Mouse (Mus musculus): ENCODE data around the gene Zfp39. TPM values are rescaled to one million over a fixed set of nuclear protein-coding genes. Genes with fewer than 3 reads are reported as not detected.
A peak's percentile ranks its signal among the peaks of the same experiment; 100 is the strongest.
"Not testable (repeated sequence)": the region's sequence is repeated elsewhere in the genome, so short reads cannot be mapped to it uniquely, and the experiment has no call there.

Gene Zfp39
- polyA plus RNA-seq, 1 experiment from 2014 or later = 6.2 TPM

GRCm38 (mm10) chr11:58867039-58867953 lies 36.7 kb downstream of the Zfp39 start, which contains the start of gene 2810021J22Rik:
2810021J22Rik (plus strand) TSS chr11:58867216.
- WGBS = 2% methylated on average over 37 of the region's 37 CpGs
- Histone ChIP-seq H3K4me3 (ENCODE audit: low read length) (peak within 1 kb of the TSS; percentile 81), H3K27me3 (ENCODE audit: control insufficient read depth, insufficient read depth, low read depth, low read length) (no peaks in the 10 kb centered on the region), H3K4me2 (ENCODE audit: low read depth, low read length) (peak within 1 kb of the TSS; percentile 84), H3K4me1 (replicated peaks; ENCODE audit: control insufficient read depth, insufficient read depth, low read length) (peaks cover 7% of the 10 kb centered on the region), H3K27ac (ENCODE audit: low read length) (peak within 1 kb of the TSS; percentile 55), H3K9me3 (ENCODE audit: control insufficient read depth, low read length) (no peaks in the 10 kb centered on the region), H3K36me3 (ENCODE audit: control insufficient read depth, insufficient read depth, low read length) (0 out of 2 replicates have a peak, but pooled peaks cover 2% of the 10 kb centered on the region), H3K9ac (ENCODE audit: low read length) (peak within 1 kb of the TSS; percentile 85)
- peak; percentile 93 for ATAC-seq (ENCODE audit: low read depth)

DNA sequence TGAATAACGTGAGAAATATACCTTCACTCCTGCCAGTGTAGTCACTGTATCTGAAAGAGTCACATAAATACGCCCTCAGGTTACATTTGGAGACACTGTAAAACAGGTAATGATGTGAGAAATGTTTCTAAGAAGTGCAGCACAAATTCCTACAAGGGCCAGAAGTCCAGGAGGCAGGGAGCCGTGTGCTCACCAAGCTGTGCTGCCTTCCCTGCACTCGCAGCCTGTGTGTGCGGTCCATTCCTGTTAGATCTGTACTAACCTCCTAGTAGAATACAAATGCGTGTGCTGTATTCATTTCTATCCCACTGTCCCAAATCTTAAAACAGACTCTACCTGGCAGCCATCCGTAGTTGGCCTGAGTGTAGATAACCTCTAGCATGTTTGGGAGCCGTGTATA lies 43.3 kb downstream of the Zfp39 start:
- Histone ChIP-seq H3K4me1 (replicated peaks; ENCODE audit: control insufficient read depth, insufficient read depth, low read length) (no peaks in the 10 kb centered on the region), H3K9me3 (ENCODE audit: control insufficient read depth, low read length) (peaks cover 25% of the 10 kb centered on the region), H3K4me3 (ENCODE audit: low read length) (no peak overlapping the region), H3K36me3 (ENCODE audit: control insufficient read depth, insufficient read depth, low read length) (peaks cover 49% of the 10 kb centered on the region), H3K4me2 (ENCODE audit: low read depth, low read length) (no peak overlapping the region), H3K9ac (ENCODE audit: low read length) (no peak overlapping the region), H3K27me3 (ENCODE audit: control insufficient read depth, insufficient read depth, low read depth, low read length) (no peaks in the 10 kb centered on the region), H3K27ac (ENCODE audit: low read length) (no peak overlapping the region)
- WGBS = 96% methylated on average over 8 of the region's 8 CpGs
- ATAC-seq (ENCODE audit: low read depth) = no peak

DNA sequence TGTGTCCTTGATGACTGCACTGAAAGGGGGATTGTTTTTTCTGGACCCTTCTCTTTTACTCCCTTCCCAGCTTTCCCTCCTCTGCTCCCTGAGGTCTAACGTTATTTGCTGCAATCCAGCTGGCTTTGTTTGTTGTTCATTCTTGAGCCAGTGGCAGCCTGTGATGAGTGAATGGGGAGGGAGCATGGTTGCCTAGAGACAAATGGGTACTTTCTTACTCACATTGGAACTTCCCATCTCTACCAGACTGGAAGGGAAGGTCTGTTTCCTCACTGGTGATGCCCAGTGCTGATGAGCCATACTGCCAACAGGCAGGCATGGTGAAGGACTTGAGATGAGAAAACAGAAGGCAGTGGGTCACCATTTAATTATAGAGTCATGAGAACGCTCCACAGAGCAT lies 54.3 kb downstream of the Zfp39 start:
- Histone ChIP-seq H3K4me3 (ENCODE audit: low read length) (no peak overlapping the region), H3K27ac (ENCODE audit: low read length) (no peak overlapping the region), H3K27me3 (ENCODE audit: control insufficient read depth, insufficient read depth, low read depth, low read length) (no peaks in the 10 kb centered on the region), H3K4me1 (replicated peaks; ENCODE audit: control insufficient read depth, insufficient read depth, low read length) (peaks cover 5% of the 10 kb centered on the region), H3K9me3 (ENCODE audit: control insufficient read depth, low read length) (no peaks in the 10 kb centered on the region), H3K36me3 (ENCODE audit: control insufficient read depth, insufficient read depth, low read length) (peaks cover 13% of the 10 kb centered on the region), H3K9ac (ENCODE audit: low read length) (no peak overlapping the region), H3K4me2 (ENCODE audit: low read depth, low read length) (no peak overlapping the region)
- no peak for ATAC-seq (ENCODE audit: low read depth)
- 61% methylated on average over 2 of the region's 2 CpGs for WGBS

GRCm38 (mm10) chr11:58847636-58848035 lies 56.4 kb downstream of the Zfp39 start:
- Histone ChIP-seq H3K4me1 (replicated peaks; ENCODE audit: control insufficient read depth, insufficient read depth, low read length) (peaks cover 5% of the 10 kb centered on the region), H3K4me2 (ENCODE audit: low read depth, low read length) (peak overlapping the region; percentile 72), H3K9ac (ENCODE audit: low read length) (peak overlapping the region; percentile 78), H3K4me3 (ENCODE audit: low read length) (peak overlapping the region; percentile 73), H3K27me3 (ENCODE audit: control insufficient read depth, insufficient read depth, low read depth, low read length) (no peaks in the 10 kb centered on the region), H3K9me3 (ENCODE audit: control insufficient read depth, low read length) (no peaks in the 10 kb centered on the region), H3K36me3 (ENCODE audit: control insufficient read depth, insufficient read depth, low read length) (peaks cover 7% of the 10 kb centered on the region), H3K27ac (ENCODE audit: low read length) (no peak overlapping the region)
- no peak for ATAC-seq (ENCODE audit: low read depth)
- 44% methylated on average over 9 of the region's 9 CpGs for WGBS

- peak within 1 kb of the TSS; percentile 21; the same call in 1 of the 2 replicates for H3K27ac ChIP-seq (ENCODE audit: low read length)
- WGBS = 0% methylated on average over 24 of the region's 24 CpGs
- H3K4me2 ChIP-seq (ENCODE audit: low read depth, low read length) = peak within 1 kb of the TSS; percentile 72
- peak within 1 kb of the TSS; percentile 73 for H3K4me3 ChIP-seq (ENCODE audit: low read length)
- peaks cover 7% of the 10 kb centered on the region for H3K36me3 ChIP-seq (ENCODE audit: control insufficient read depth, insufficient read depth, low read length)
- peak within 1 kb of the TSS; percentile 78 for H3K9ac ChIP-seq (ENCODE audit: low read length)
- H3K4me1 ChIP-seq (replicated peaks; ENCODE audit: control insufficient read depth, insufficient read depth, low read length) = peaks cover 5% of the 10 kb centered on the region
- H3K9me3 ChIP-seq (ENCODE audit: control insufficient read depth, low read length) = no peaks in the 10 kb centered on the region
- peak; percentile 100 for ATAC-seq (ENCODE audit: low read depth)
- no peaks in the 10 kb centered on the region for H3K27me3 ChIP-seq (ENCODE audit: control insufficient read depth, insufficient read depth, low read depth, low read length)
Measured at GRCm38 (mm10) chr11:58846919-58847461, 57.0 kb downstream of the Zfp39 start, which contains the start of gene Gm12258. Gm12258 (plus strand) TSS chr11:58847158.

DNA sequence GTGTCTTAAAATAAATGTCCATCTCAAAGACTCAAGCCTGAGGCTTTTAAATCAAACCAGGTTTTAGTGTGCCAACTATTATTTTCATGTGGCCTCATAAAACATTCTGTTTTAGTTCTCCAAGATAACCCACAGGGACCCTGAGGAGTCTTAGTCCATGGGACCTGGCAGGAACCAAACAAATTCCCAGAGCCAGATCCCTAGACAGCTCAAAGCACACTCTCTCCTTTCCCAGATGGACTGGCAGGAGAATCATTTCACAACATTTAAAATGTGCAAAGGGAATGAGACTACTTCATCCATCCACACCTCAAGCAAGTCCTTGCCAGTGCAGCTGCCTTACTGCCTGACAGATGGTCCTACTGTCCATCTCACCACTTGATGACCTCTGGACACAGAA lies 65.1 kb downstream of the Zfp39 start, which contains the start of gene Olfr311:
Olfr311 (plus strand) TSS at position 301 of the 400 bp plus-strand sequence.
- H3K4me1 ChIP-seq (replicated peaks; ENCODE audit: control insufficient read depth, insufficient read depth, low read length); H3K27ac ChIP-seq (ENCODE audit: low read length); H3K9me3 ChIP-seq (ENCODE audit: control insufficient read depth, low read length); H3K4me2 ChIP-seq (ENCODE audit: low read depth, low read length); H3K36me3 ChIP-seq (ENCODE audit: control insufficient read depth, insufficient read depth, low read length); H3K27me3 ChIP-seq (ENCODE audit: control insufficient read depth, insufficient read depth, low read depth, low read length); ATAC-seq (ENCODE audit: low read depth); H3K9ac ChIP-seq (ENCODE audit: low read length); H3K4me3 ChIP-seq (ENCODE audit: low read length): not testable (repeated sequence)

Other genes starting within 250 kb of the Zfp39 start
- gene Olfr322, start 245.4 kb downstream of the Zfp39 start, polyA plus RNA-seq (2015; fragmentation: Nextera tagmentation; extraction: Ambion mirVana) = not detected in 2 replicates
- not detected in 2 replicates for gene Olfr320, start 223.1 kb downstream of the Zfp39 start, polyA plus RNA-seq (2015; fragmentation: Nextera tagmentation; extraction: Ambion mirVana)
- gene Olfr319, start 205.1 kb downstream of the Zfp39 start, polyA plus RNA-seq (2015; fragmentation: Nextera tagmentation; extraction: Ambion mirVana) = not detected in 2 replicates
- gene Olfr318, start 180.2 kb downstream of the Zfp39 start, polyA plus RNA-seq (2015; fragmentation: Nextera tagmentation; extraction: Ambion mirVana) = not detected in 2 replicates
- not detected in 2 replicates for gene Olfr317, start 165.0 kb downstream of the Zfp39 start, polyA plus RNA-seq (2015; fragmentation: Nextera tagmentation; extraction: Ambion mirVana)
- not detected in 2 replicates for gene Olfr316, start 151.5 kb downstream of the Zfp39 start, polyA plus RNA-seq (2015; fragmentation: Nextera tagmentation; extraction: Ambion mirVana)
- not detected in 2 replicates for gene Olfr315, start 131.0 kb downstream of the Zfp39 start, polyA plus RNA-seq (2015; fragmentation: Nextera tagmentation; extraction: Ambion mirVana)
- not detected in 2 replicates for gene Olfr314, start 121.3 kb downstream of the Zfp39 start, polyA plus RNA-seq (2015; fragmentation: Nextera tagmentation; extraction: Ambion mirVana)
- gene Fam183b, start 102.3 kb downstream of the Zfp39 start, polyA plus RNA-seq (2015; fragmentation: Nextera tagmentation; extraction: Ambion mirVana) = 11.9 and 15.8 TPM in 2 replicates
- not detected in 2 replicates for gene Olfr313, start 89.2 kb downstream of the Zfp39 start, polyA plus RNA-seq (2015; fragmentation: Nextera tagmentation; extraction: Ambion mirVana)
- gene Olfr312, start 75.0 kb downstream of the Zfp39 start, polyA plus RNA-seq (2015; fragmentation: Nextera tagmentation; extraction: Ambion mirVana) = 0.08 TPM in 1 of 2 replicates, not detected in the other
- not detected in 2 replicates for gene Olfr311, start 65.0 kb downstream of the Zfp39 start, polyA plus RNA-seq (2015; fragmentation: Nextera tagmentation; extraction: Ambion mirVana)
- 8.0 and 9.0 TPM in 2 replicates for gene Gm12258, start 57.1 kb downstream of the Zfp39 start, polyA plus RNA-seq (2015; fragmentation: Nextera tagmentation; extraction: Ambion mirVana)
- 6.9 and 7.1 TPM in 2 replicates for gene 2810021J22Rik, start 37.0 kb downstream of the Zfp39 start, polyA plus RNA-seq (2015; fragmentation: Nextera tagmentation; extraction: Ambion mirVana)
- gene Btnl10, start 13.7 kb upstream of the Zfp39 start, polyA plus RNA-seq (2015; fragmentation: Nextera tagmentation; extraction: Ambion mirVana) = 0.08 and 0.38 TPM in 2 replicates
- 150 and 161 TPM in 2 replicates for gene Rnf187, start 34.7 kb upstream of the Zfp39 start, polyA plus RNA-seq (2015; fragmentation: Nextera tagmentation; extraction: Ambion mirVana)
- gene Hist3h2ba, start 44.7 kb upstream of the Zfp39 start, polyA plus RNA-seq (2015; fragmentation: Nextera tagmentation; extraction: Ambion mirVana) = 24.0 and 28.3 TPM in 2 replicates
- gene Hist3h2a, start 50.5 kb upstream of the Zfp39 start, polyA plus RNA-seq (2015; fragmentation: Nextera tagmentation; extraction: Ambion mirVana) = 21.8 and 23.3 TPM in 2 replicates
- gene Trim17, start 50.5 kb upstream of the Zfp39 start, polyA plus RNA-seq (2015; fragmentation: Nextera tagmentation; extraction: Ambion mirVana) = 0.41 and 0.65 TPM in 2 replicates
- 21.9 and 23.2 TPM in 2 replicates for gene Trim11, start 73.9 kb upstream of the Zfp39 start, polyA plus RNA-seq (2015; fragmentation: Nextera tagmentation; extraction: Ambion mirVana)
- 1.9 and 3.0 TPM in 2 replicates for gene Obscn, start 232.2 kb upstream of the Zfp39 start, polyA plus RNA-seq (2015; fragmentation: Nextera tagmentation; extraction: Ambion mirVana)

Measured in lung, embryonic 16.5 days (tissue).